Mouse (Mus musculus) embryonic facial prominence, embryonic 14.5 days (tissue): ENCODE measurements at regions not wholly inside any gene's neighbourhood (a gene's known extent, or its start where the extent isn't known, plus 50 kb on each side); places are given as distances from the start of the nearest gene placed in this dataset.
A peak's percentile ranks its signal among the peaks of the same experiment; 100 is the strongest.

Experiments
- ATAC-seq: fragments of 200-750 bp; cut with Nextera tagmentation; 2 replicates; pipeline ENCODE4 v1.8.0; 2017; ENCODE audit warnings: low read depth, moderate number of reproducible peaks, moderate TSS enrichment
- DNase-seq: peaks from one replicate; pipeline ENCODE4 v3.0.0-alpha.2; 2015; ENCODE audit warnings: low spot score
- H3K27ac ChIP-seq: fragments of 300-500 bp; sonication (generic); replicated peaks from 2 replicates; pipeline ENCODE4 v1.5.1; 2014; ENCODE audit warnings: low read depth, mild to moderate bottlenecking, low read length, moderate library complexity
- H3K27me3 ChIP-seq: fragments of 300-500 bp; sonication (generic); replicated peaks from 2 replicates; pipeline ENCODE4 v1.6.1; 2014; ENCODE audit warnings: low read length; ENCODE audit not compliant: control insufficient read depth, insufficient read depth
- H3K36me3 ChIP-seq: fragments of 300-500 bp; sonication (generic); 2 replicates; pipeline ENCODE4 v1.6.1; 2014; ENCODE audit warnings: low read length, mixed read lengths; ENCODE audit not compliant: control insufficient read depth, insufficient read depth
- H3K4me1 ChIP-seq: fragments of 300-500 bp; sonication (generic); 2 replicates; pipeline ENCODE4 v1.6.1; 2014; ENCODE audit warnings: antibody characterized with exemption, low read length; ENCODE audit not compliant: control insufficient read depth, insufficient read depth
- H3K4me2 ChIP-seq: fragments of 300-500 bp; sonication (generic); 2 replicates; pipeline ENCODE4 v1.6.1; 2014; ENCODE audit warnings: low read depth, mild to moderate bottlenecking, low read length, moderate library complexity, mixed read lengths
- H3K4me3 ChIP-seq: fragments of 300-500 bp; sonication (generic); 2 replicates; pipeline ENCODE4 v1.5.1; 2014; ENCODE audit warnings: low read depth, mild to moderate bottlenecking, low read length
- H3K9ac ChIP-seq: fragments of 300-500 bp; sonication (generic); 2 replicates; pipeline ENCODE4 v1.6.1; 2014; ENCODE audit warnings: low read depth, mild to moderate bottlenecking, low read length, moderate library complexity, mixed read lengths
- H3K9me3 ChIP-seq: fragments of 300-500 bp; sonication (generic); 2 replicates; pipeline ENCODE4 v1.6.1; 2016; ENCODE audit warnings: low read length; ENCODE audit not compliant: control insufficient read depth
- WGBS: fragments of 180-500 bp; shearing (Covaris S2); extraction: QIAGEN DNeasy Blood & Tissue Kit; methylation state at CpG from one replicate; pipeline ENCODE4 v1.1.7; 2014; 5-methylcytosine and 5-hydroxymethylcytosine counted together

DNA sequence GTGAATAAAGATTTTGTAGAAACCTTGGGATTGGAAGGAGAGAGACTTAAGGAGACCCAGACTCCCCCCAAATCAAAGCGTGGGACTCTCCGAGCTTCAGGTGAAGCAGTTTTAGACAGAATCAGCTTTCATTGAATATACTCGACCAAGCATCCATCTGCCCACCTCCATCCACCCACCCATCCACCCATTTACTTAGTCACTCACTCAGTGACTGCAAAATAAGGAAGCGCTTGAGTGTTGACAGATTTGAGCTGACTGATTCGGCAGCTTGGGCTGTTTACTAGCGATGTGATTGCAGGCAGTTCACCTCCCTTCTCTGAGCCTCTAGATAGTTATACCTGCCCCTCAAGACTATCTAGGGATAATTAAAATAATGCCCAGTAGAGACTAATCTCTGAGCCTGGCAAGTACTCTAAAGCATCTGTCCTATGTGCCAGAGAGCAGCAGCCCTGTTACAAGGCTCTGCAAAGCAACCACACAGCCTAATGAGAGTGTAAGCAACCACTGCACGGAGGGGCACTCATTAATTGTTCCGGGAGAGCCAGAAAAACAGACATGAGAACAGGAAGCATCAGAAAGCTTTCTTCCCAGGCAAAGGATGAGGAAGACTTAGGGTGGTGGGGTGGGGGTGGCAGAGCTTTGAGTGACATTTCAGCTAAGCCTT is 151.9 kb upstream of the Rybp start:
- Histone ChIP-seq H3K4me3 (peak overlapping the region; percentile 25), H3K36me3 (no peaks in the 10 kb centered on the region), H3K4me1 (peaks cover 10% of the 10 kb centered on the region), H3K9me3 (no peaks in the 10 kb centered on the region), H3K9ac (no peak overlapping the region), H3K27ac (no peak overlapping the region), H3K27me3 (0 out of 2 replicates have a peak, but pooled peaks cover 10% of the 10 kb centered on the region), H3K4me2 (peak overlapping the region; percentile 58)
- WGBS = 6% methylated on average over 8 of the region's 8 CpGs
- DNase-seq (no peak), ATAC-seq (peak; percentile 34; the same call in 1 of the 2 replicates)

DNA sequence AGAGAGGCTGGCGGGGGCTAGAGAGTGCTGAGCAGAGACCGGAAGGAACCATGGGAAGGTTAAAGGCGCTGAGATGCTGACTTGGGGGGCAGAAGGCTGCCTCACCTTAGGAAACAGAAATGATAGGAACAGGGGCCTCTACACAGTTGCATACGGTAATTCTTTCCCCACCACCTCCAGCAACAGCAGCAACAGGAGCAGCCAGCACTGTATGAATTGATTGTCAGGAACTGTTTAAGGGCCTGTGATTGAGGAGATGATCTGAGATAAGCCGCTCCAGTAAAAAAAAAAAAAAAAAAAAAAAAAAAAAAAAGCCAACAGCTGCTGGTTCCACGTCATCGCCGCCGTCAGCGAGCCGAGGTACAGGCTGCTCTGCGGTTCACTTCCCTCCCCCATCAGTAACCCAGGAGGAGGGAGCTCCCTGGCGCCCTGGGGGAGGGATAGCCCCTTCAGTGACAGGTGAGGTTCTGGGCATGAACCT is 151.3 kb upstream of the Rybp start:
- peak; percentile 76 for DNase-seq
- under 1% methylated on average over 13 of the region's 13 CpGs for WGBS
- Histone ChIP-seq H3K4me1 (peaks cover 10% of the 10 kb centered on the region), H3K9me3 (no peaks in the 10 kb centered on the region), H3K27me3 (0 out of 2 replicates have a peak, but pooled peaks cover 10% of the 10 kb centered on the region), H3K4me2 (peak overlapping the region; percentile 58), H3K36me3 (no peaks in the 10 kb centered on the region), H3K4me3 (peak overlapping the region; percentile 25), H3K27ac (no peak overlapping the region), H3K9ac (no peak overlapping the region)
- peak; percentile 83 for ATAC-seq

DNA sequence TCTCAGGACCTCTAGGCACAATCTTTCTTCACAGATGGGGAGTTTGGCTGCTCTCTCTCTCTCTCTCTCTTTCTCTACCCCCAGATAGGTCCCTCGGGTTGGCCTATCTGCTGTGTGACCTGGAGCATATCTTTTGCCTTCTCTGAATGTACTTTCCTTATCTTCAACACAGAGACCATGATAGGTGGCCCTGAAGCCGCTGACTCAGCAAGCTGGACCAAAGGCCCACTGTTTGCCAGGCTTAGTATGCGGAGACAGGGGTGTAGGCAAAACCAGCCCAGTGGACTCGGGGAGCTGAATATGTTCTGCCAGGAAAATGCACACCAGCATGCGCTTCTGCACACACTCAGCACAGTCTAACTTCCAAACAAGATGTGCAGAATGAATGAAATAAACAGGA is 150.7 kb upstream of the Rybp start:
- 30% methylated on average over 5 of the region's 5 CpGs for WGBS
- ATAC-seq = no peak
- Histone ChIP-seq H3K36me3 (no peaks in the 10 kb centered on the region), H3K27me3 (0 out of 2 replicates have a peak, but pooled peaks cover 10% of the 10 kb centered on the region), H3K4me2 (peak overlapping the region; percentile 58), H3K9ac (no peak overlapping the region), H3K4me1 (peaks cover 10% of the 10 kb centered on the region), H3K4me3 (no peak overlapping the region), H3K27ac (no peak overlapping the region), H3K9me3 (no peaks in the 10 kb centered on the region)
- DNase-seq = no peak

DNA sequence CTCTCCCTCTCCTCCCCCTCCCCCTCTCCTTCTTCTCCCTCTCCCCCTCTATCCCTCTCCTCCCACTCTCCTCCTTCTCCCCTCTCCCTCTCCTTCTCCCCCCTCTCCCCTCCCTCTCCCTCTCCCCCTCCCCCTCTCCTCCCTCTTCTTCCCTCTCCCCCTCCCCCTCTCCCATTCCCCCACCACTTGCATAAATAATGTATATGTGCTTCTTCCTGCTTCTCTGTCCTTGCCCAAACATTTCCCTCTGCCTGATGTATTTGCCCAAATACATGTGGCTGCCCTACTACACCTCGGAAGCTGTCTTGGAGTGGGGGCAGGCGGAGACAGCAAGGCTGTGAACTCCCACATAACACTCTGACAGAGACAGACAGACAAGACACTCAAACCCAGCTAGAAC is 149.2 kb upstream of the Rybp start:
- DNase-seq (no peak), ATAC-seq (no peak)
- no peak overlapping the region for H3K9ac ChIP-seq
- H3K4me3 ChIP-seq = no peak overlapping the region
- H3K9me3 ChIP-seq = no peaks in the 10 kb centered on the region
- no peak overlapping the region for H3K27ac ChIP-seq
- H3K36me3 ChIP-seq = no peaks in the 10 kb centered on the region
- WGBS = 45% methylated on average over 2 of the region's 2 CpGs
- peaks cover 10% of the 10 kb centered on the region for H3K4me1 ChIP-seq
- H3K27me3 ChIP-seq = 0 out of 2 replicates have a peak, but pooled peaks cover 10% of the 10 kb centered on the region
- no peak overlapping the region for H3K4me2 ChIP-seq

DNA sequence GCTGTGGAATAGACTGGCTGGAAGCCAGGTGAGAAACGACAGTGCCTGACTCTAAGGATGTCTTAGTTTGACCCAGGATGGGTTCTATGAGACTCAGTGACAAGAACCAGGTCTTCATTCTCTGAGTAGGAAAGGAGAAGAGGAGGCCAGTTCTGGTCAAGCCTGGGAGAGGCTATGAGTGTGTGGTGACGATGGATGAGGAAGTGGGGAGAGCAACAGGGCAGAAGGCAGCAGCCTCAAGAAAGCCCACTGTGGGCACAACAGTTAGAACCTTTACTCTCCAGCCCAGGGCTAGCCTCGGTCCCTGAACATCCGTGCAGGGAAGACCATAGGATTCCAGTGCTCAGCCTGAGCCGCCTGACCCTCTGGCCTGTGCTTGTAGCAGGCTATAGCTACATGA is 147.9 kb upstream of the Rybp start:
- H3K9me3 ChIP-seq = no peaks in the 10 kb centered on the region
- no peak overlapping the region for H3K4me3 ChIP-seq
- no peaks in the 10 kb centered on the region for H3K36me3 ChIP-seq
- H3K9ac ChIP-seq = no peak overlapping the region
- no peak overlapping the region for H3K4me2 ChIP-seq
- 0 out of 2 replicates have a peak, but pooled peaks cover 10% of the 10 kb centered on the region for H3K27me3 ChIP-seq
- H3K27ac ChIP-seq = no peak overlapping the region
- ATAC-seq = no peak
- peaks cover 10% of the 10 kb centered on the region for H3K4me1 ChIP-seq
- no peak for DNase-seq
- 51% methylated on average over 5 of the region's 5 CpGs for WGBS

DNA sequence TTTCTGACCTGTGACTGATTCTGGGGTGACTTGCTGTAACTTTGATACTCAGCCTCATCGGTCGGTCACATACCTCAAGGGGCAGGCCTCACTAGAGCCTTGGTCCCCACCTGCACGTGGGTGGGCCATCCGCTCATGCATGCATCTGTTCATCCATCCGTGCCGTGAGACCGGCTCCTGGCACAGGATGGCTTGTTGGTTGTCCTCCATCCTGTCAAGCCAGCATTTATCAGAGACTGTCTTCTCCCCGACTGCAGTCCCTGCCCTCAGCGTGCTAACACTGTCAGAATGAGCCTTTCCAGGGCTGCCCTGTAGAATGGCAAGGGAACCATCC is 146.2 kb upstream of the Rybp start:
- no peak overlapping the region for H3K4me3 ChIP-seq
- no peak overlapping the region for H3K9ac ChIP-seq
- H3K36me3 ChIP-seq = no peaks in the 10 kb centered on the region
- DNase-seq (no peak), ATAC-seq (no peak)
- H3K9me3 ChIP-seq = no peaks in the 10 kb centered on the region
- WGBS = 50% methylated on average over 9 of the region's 9 CpGs
- H3K4me1 ChIP-seq = peaks cover 14% of the 10 kb centered on the region
- H3K27ac ChIP-seq = no peak overlapping the region
- 0 out of 2 replicates have a peak, but pooled peaks cover 10% of the 10 kb centered on the region for H3K27me3 ChIP-seq
- H3K4me2 ChIP-seq = no peak overlapping the region

DNA sequence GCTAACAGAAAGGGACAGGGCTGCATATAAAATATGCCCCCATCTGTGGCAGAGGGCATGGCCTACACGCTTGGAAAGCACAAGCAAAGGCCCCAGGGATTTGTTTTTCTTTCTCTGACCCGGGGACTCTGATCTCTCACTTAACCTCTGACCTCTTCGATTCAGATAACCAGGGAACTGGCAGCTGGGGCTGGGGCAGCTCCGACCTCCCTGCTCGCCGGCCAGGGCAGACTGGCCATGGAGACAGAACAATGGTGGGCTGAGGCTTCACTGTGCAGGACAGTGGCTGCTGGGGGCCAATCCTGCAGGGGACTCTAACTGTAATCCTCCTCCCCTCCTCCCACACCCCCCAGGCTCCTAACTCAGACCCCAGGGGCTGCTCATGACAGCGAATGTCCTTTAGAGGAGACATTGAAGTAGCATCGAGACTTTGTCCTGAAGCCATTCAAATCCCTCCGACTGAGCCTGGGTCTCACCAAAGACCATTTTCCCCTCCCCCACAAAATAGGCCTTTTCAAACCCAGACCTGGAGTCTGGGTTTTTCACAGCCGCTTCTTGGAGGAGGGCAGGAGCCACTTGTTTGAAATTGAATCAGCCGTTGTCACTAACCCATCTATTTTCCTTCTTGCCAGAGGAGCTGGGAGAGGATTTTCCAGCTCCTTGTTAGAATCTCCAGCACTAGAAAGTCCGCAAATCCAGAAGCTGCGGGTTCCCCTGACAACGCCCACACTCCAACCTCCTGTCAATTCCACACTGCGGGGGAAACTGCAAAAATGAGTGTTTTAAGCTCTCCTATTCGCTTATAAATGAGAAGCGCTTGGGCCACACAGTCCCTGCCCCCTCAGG is 145.6 kb upstream of the Rybp start:
- Histone ChIP-seq H3K36me3 (no peaks in the 10 kb centered on the region), H3K9ac (no peak overlapping the region), H3K4me1 (peaks cover 15% of the 10 kb centered on the region), H3K9me3 (no peaks in the 10 kb centered on the region), H3K27me3 (0 out of 2 replicates have a peak, but pooled peaks cover 10% of the 10 kb centered on the region), H3K4me2 (no peak overlapping the region), H3K27ac (no peak overlapping the region), H3K4me3 (no peak overlapping the region)
- 29% methylated on average over 17 of the region's 17 CpGs for WGBS
- ATAC-seq (peak; percentile 60; the same call in 1 of the 2 replicates), DNase-seq (peak; percentile 63)

DNA sequence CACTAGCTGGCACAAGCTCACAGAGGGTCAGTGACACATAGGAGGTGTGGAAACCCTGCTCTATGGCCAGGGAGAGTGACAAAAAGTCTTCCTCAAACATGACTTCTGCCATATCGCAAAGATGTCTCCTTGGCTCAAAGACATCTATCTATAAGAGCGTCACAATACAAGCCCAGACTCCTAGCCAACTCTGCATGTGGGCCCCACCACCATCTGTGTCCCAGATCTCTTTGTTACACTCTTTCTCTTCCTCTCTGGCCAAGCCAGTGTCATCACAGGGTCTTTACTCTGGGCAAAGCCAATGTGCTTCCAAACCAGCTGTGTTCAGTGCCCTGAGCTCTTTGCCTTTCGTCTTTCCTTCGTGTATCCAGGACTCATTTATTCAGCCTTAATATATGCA is 143.0 kb upstream of the Rybp start:
- Histone ChIP-seq H3K4me3 (no peak overlapping the region), H3K4me2 (no peak overlapping the region), H3K27ac (peak overlapping the region; percentile 6; the same call in 1 of the 2 replicates), H3K9me3 (no peaks in the 10 kb centered on the region), H3K27me3 (no peaks in the 10 kb centered on the region), H3K36me3 (no peaks in the 10 kb centered on the region), H3K9ac (no peak overlapping the region), H3K4me1 (peaks cover 17% of the 10 kb centered on the region)
- DNase-seq = no peak
- WGBS = 82% methylated on average over 4 of the region's 4 CpGs
- ATAC-seq = no peak
